Mouse (Mus musculus): ENCODE results near the gene 1700123K08Rik.
"Not testable (repeated sequence)": the region's sequence is repeated elsewhere in the genome, so short reads cannot be mapped to it uniquely, and the experiment has no call there.

The 1700123K08Rik gene

DNA sequence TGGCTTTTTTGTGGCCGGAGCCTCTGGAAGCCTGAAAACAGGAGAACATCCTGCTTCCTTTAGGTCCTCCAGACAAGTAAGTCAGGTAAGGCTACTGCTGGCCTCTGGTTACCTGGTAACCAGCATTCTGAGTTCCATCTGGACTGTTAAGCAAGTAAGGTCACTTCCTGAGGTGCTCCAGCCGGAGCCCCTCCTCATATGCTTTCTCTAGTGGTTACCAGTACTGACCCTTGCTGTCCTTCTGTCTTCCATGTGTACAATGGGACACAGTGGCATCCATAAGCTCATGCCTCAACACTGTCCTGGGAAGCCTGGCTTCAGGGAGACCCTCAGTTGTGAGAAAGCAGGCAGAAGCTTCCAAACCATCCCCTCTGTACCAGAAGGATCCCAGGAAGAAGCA lies at the start of gene 1700123K08Rik:
Gene 1700123K08Rik, minus strand, starts transcription at position 101 of the 400 bp plus-strand sequence.
- not testable (repeated sequence) for DNase-seq (ENCODE audit: low read depth)

- peak; percentile 43 for DNase-seq (ENCODE audit: low read depth)
Measured at GRCm38 (mm10) chr5:138587396-138587795, 22.9 kb upstream of the 1700123K08Rik start.

DNA sequence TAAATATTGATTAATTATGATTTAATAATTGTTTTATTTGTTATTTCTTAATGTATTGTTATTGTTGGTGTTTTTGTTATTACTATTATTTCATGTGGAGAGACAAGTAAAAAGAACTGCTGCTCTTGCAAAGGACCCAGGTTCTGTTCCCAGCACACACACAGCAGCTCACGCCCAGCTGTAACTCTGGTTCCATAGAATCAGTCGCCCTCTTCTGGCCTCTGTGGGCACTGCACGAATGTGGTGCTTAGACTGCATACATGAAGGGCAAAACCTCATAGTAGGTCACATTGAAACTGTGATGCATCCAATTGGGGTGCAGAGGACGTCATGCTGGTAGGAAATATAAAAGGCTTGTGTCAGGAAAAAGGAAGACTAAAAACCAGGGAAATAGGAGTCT lies 7.1 kb upstream of the 1700123K08Rik start:
- DNase-seq (ENCODE audit: low read depth) = peak; percentile 48

- DNase-seq (ENCODE audit: low read depth) = peak; percentile 53
Measured at GRCm38 (mm10) chr5:138552718-138553117, 11.8 kb downstream of the 1700123K08Rik start.

GRCm38 (mm10) chr5:138532491-138532890 lies 32.0 kb downstream of the 1700123K08Rik start:
- DNase-seq (ENCODE audit: low read depth) = no peak

Data from NIH3T3 (cell line).